Mouse (Mus musculus) C2C12 (cell line): ENCODE measurements around the gene Sbno1. TPM values are rescaled to one million over a fixed set of nuclear protein-coding genes. Genes with fewer than 3 reads are reported as not detected.

ENCODE experiments used
- H3K27me3 ChIP-seq: one replicate; pipeline ENCODE4 v1.6.1; 2011; ENCODE audit not compliant: control insufficient read depth, insufficient read depth, insufficient read length
- H3K36me3 ChIP-seq: one replicate; pipeline ENCODE4 v1.6.1; 2011; ENCODE audit not compliant: control insufficient read depth, insufficient read depth
- H3K4me3 ChIP-seq: one replicate; pipeline ENCODE4 v1.5.1; 2011; ENCODE audit warnings: mild to moderate bottlenecking, control low read depth; ENCODE audit not compliant: poor library complexity, insufficient read depth, severe bottlenecking
- H3K79me2 ChIP-seq: one replicate; pipeline ENCODE4 v1.6.1; 2011; ENCODE audit not compliant: control insufficient read depth, insufficient read depth
- H3K79me3 ChIP-seq: one replicate; pipeline ENCODE4 v1.6.1; 2011; ENCODE audit warnings: low read depth, control low read depth
- H3ac ChIP-seq: one replicate; pipeline ENCODE3; 2011; ENCODE audit warnings: low read depth; ENCODE audit not compliant: control insufficient read depth, insufficient read length
- CEBPB ChIP-seq: IDR thresholded peaks from one replicate; pipeline ENCODE4 v1.6.1; 2011; ENCODE audit warnings: low read depth, mild to moderate bottlenecking, control low read depth, moderate library complexity
- CTCF ChIP-seq: IDR thresholded peaks from one replicate; pipeline ENCODE4 v1.5.1; 2011; ENCODE audit not compliant: control insufficient read depth, insufficient read depth, insufficient read length
- FOSL1 ChIP-seq: IDR thresholded peaks from one replicate; pipeline ENCODE4 v1.8.0; 2011; ENCODE audit warnings: mild to moderate bottlenecking, low read length; ENCODE audit not compliant: poor library complexity, insufficient read depth, severe bottlenecking
- MAX ChIP-seq: IDR thresholded peaks from one replicate; pipeline ENCODE4 v1.6.1; 2011; ENCODE audit warnings: mild to moderate bottlenecking, control low read depth
- MYOD1 ChIP-seq: IDR thresholded peaks from one replicate; pipeline ENCODE4 v1.6.1; 2011; ENCODE audit warnings: low read depth; ENCODE audit not compliant: control insufficient read depth, insufficient read length
- MYOG ChIP-seq: IDR thresholded peaks from one replicate; pipeline ENCODE4 v1.6.1; 2011; ENCODE audit not compliant: control insufficient read depth, insufficient read length; ENCODE audit errors: extremely low read depth
- USF1 ChIP-seq: IDR thresholded peaks from one replicate; pipeline ENCODE4 v1.6.1; 2011; ENCODE audit warnings: low read depth, mild to moderate bottlenecking, control low read depth, moderate library complexity
- polyA plus RNA-seq: library from polyadenylated mRNA; unstranded; fragments of >200 nt; fragmentation: generic; extraction: Trizol; gene quantifications from one replicate; pipeline ENCODE4 v1.2.1, GENCODE M21; 2012; ENCODE audit warnings: missing spikeins

The Sbno1 gene
- polyA plus RNA-seq, 1 experiment, result 13.0 TPM

- TF ChIP-seq MYOD1, result no peak
- no peak for TF ChIP-seq MYOG
- peak; percentile 20 for TF ChIP-seq MAX
- no peak for TF ChIP-seq CTCF
- TF ChIP-seq USF1, result no peak
- no peak for TF ChIP-seq FOSL1
- TF ChIP-seq CEBPB, result no peak
- Histone ChIP-seq H3K79me3 (peaks cover 47% of the 10 kb centered on the region), H3K27me3 (no peaks in the 10 kb centered on the region), H3ac (peak overlapping the region; percentile 91), H3K4me3 (peak overlapping the region; percentile 65), H3K36me3 (peaks cover 21% of the 10 kb centered on the region), H3K79me2 (peaks cover 61% of the 10 kb centered on the region)
Observed at GRCm38 (mm10) chr5:124353011-124353725, 72.6 kb downstream of the Sbno1 start.

- TF ChIP-seq USF1 (no peak), MYOG (no peak), MAX (peak; percentile 36), FOSL1 (no peak), CTCF (no peak), MYOD1 (no peak), CEBPB (no peak)
- Histone ChIP-seq H3K4me3 (peak overlapping the region; percentile 65), H3K79me2 (peaks cover 64% of the 10 kb centered on the region), H3K79me3 (peaks cover 49% of the 10 kb centered on the region), H3K36me3 (peaks cover 25% of the 10 kb centered on the region), H3K27me3 (no peaks in the 10 kb centered on the region), H3ac (peak overlapping the region; percentile 91)
Observed at GRCm38 (mm10) chr5:124352141-124352920, 73.5 kb downstream of the Sbno1 start.

GRCm38 (mm10) chr5:124351604-124352003 lies 74.2 kb downstream of the Sbno1 start:
- Histone ChIP-seq H3ac (peak overlapping the region; percentile 58), H3K36me3 (peaks cover 28% of the 10 kb centered on the region), H3K4me3 (peak overlapping the region; percentile 65), H3K79me3 (peaks cover 49% of the 10 kb centered on the region), H3K79me2 (peaks cover 64% of the 10 kb centered on the region), H3K27me3 (no peaks in the 10 kb centered on the region)
- peak; percentile 2 for TF ChIP-seq MAX
- TF ChIP-seq CTCF, result no peak
- TF ChIP-seq CEBPB, result no peak

GRCm38 (mm10) chr5:124351111-124351560 lies 74.7 kb downstream of the Sbno1 start:
- no peak for TF ChIP-seq CTCF
- TF ChIP-seq USF1, result no peak
- no peak for TF ChIP-seq MYOG
- TF ChIP-seq MYOD1, result peak; percentile 88
- no peak for TF ChIP-seq FOSL1
- peak; percentile 14 for TF ChIP-seq MAX
- no peak for TF ChIP-seq CEBPB
- peak overlapping the region; percentile 65 for H3K4me3 ChIP-seq

GRCm38 (mm10) chr5:124350350-124350749 lies 75.5 kb downstream of the Sbno1 start:
- Histone ChIP-seq H3K79me2 (peaks cover 64% of the 10 kb centered on the region), H3K27me3 (no peaks in the 10 kb centered on the region), H3K36me3 (peaks cover 32% of the 10 kb centered on the region), H3ac (no peak overlapping the region), H3K4me3 (no peak overlapping the region), H3K79me3 (peaks cover 49% of the 10 kb centered on the region)
- TF ChIP-seq USF1, result no peak
- TF ChIP-seq MYOG, result no peak
- TF ChIP-seq CTCF, result no peak
- TF ChIP-seq FOSL1, result no peak

More at GRCm38 (mm10) chr5:124351111-124351560, 74.7 kb downstream of the Sbno1 start:
- Histone ChIP-seq H3K27me3 (no peaks in the 10 kb centered on the region), H3K79me2 (peaks cover 64% of the 10 kb centered on the region), H3ac (peak overlapping the region; percentile 58), H3K79me3 (peaks cover 49% of the 10 kb centered on the region), H3K36me3 (peaks cover 32% of the 10 kb centered on the region)

GRCm38 (mm10) chr5:124349196-124349595 lies 76.6 kb downstream of the Sbno1 start:
- H3K36me3 ChIP-seq, result peaks cover 43% of the 10 kb centered on the region
- TF ChIP-seq MYOD1 (no peak), CTCF (no peak), MYOG (no peak), FOSL1 (no peak), CEBPB (no peak), MAX (no peak), USF1 (no peak)

More at GRCm38 (mm10) chr5:124349196-124349595, 76.6 kb downstream of the Sbno1 start:
- Histone ChIP-seq H3ac (no peak overlapping the region), H3K79me3 (peaks cover 49% of the 10 kb centered on the region), H3K27me3 (no peaks in the 10 kb centered on the region), H3K4me3 (no peak overlapping the region), H3K79me2 (peaks cover 63% of the 10 kb centered on the region)
